Mouse (Mus musculus): ENCODE results near the gene Cox6a2.
"Not testable (repeated sequence)": the region's sequence is repeated elsewhere in the genome, so short reads cannot be mapped to it uniquely, and the experiment has no call there.

The Cox6a2 gene

GRCm38 (mm10) chr7:128231741-128232140 lies 25.6 kb upstream of the Cox6a2 start:
- no peak for DNase-seq

GRCm38 (mm10) chr7:128220936-128221335 lies 14.7 kb upstream of the Cox6a2 start:
- DNase-seq, result no peak

GRCm38 (mm10) chr7:128219952-128220351 lies 13.8 kb upstream of the Cox6a2 start:
- no peak for DNase-seq

GRCm38 (mm10) chr7:128209826-128210225 lies 3.6 kb upstream of the Cox6a2 start:
- no peak for DNase-seq

DNA sequence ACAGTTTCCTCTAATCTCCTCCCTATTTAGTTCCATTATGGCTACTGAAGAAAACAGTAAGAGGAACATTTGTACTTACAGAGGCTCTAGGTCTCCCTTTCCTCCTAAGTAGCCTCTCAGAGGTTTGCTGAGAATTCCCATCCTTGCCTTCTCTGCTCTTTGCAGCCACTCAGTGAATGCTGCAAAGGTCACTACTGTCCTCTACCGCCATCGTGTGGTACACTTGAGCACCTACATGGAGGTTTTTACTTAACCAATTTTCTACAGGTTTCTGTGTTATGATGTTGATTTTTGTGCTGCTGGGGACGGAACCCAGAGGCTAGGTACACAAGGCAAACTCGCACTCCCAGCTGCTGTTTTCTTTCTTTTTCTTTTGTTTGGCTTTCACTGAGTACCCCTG lies 2.0 kb upstream of the Cox6a2 start:
- DNase-seq, result peak; percentile 62

- no peak for DNase-seq
Measured at GRCm38 (mm10) chr7:128205695-128206094, 492 bp downstream of the Cox6a2 start.

- DNase-seq, result no peak
Measured at GRCm38 (mm10) chr7:128204179-128204578, 2.0 kb downstream of the Cox6a2 start.

DNA sequence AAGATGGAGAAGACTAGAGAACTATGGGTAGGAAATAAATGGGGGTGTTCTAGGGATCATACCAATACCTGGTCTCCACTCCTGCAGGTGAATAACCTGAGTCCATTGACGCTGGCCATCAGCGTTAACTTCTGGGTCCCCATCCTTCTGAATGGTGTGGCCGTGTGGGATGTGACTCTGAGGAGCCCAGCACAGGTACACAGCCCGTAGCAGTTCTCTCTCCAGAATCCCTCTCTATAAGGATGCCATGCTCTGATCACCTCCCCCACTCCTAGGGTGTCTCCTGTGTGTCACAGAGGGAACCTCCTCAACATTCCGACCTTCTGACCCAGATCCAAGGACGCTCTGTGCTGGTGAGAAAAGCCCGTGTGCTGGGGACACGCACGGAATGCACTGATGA lies 3.1 kb downstream of the Cox6a2 start:
- DNase-seq, result no peak

DNA sequence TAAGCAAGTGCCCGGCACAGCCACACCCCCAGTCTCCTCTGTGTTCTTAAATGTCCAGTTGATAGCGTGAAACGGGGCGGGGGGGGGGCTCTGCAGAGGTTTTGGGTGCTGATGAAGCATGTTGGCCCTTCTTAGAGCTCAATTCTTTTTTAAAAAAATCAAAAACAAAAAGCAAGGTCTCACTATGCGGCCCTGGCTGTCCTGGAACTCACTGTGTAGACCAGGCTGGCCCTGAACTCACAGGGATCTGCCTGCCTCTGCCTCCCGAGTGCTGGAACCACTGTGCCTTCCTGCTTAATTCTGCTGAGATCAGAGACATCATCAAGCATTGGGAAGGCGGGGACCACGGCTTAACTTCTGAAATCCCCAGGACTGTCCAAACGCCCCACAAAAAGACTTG lies 4.6 kb downstream of the Cox6a2 start:
- no peak for DNase-seq

- peak; percentile 68 for DNase-seq
Measured at GRCm38 (mm10) chr7:128181691-128182090, 24.5 kb downstream of the Cox6a2 start.

GRCm38 (mm10) chr7:128180546-128180945 lies 25.6 kb downstream of the Cox6a2 start:
- DNase-seq, result peak; percentile 57

DNA sequence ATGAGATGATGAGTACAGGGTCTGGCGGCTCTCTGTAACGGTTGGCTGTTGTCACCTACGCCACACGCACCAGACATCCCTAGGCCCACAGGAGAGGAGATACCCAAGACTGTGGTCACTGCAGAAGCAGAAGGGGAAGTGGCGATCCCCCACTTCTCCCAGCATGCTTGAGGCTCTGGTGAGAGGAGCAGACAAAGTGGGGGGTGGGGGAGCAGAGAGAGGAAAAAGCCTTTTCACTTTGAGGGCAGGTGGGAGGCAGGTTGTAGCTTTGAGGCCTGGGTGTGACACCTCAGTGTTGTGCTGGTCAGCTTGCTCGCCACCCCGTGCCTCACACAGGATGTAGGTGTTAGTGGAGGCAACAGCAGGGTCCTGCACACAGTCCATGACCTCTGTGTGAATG lies 26.1 kb downstream of the Cox6a2 start:
- peak; percentile 43 for DNase-seq

DNA sequence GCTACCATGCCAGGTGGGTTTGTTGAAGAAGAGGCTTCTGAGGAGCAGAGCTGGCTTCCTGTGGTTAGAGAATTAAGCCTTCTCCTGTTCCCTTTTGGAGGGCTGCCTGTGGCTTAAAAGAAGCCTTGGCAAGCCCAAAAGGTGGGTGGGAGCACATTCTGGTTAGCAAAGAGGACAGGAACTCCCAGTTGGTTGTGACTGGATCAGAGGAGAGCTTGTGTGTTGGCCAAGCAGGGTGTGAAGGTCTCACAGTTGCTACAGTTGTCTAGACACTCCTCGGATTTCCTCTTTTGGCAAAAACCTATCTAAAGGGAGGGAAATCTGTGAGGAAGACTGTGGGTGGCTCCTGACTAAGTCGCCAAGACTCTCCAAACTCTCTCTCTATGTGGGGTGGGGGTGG lies 27.8 kb downstream of the Cox6a2 start:
- no peak for DNase-seq

- no peak for DNase-seq
Measured at GRCm38 (mm10) chr7:128169996-128170395, 36.2 kb downstream of the Cox6a2 start.

DNA sequence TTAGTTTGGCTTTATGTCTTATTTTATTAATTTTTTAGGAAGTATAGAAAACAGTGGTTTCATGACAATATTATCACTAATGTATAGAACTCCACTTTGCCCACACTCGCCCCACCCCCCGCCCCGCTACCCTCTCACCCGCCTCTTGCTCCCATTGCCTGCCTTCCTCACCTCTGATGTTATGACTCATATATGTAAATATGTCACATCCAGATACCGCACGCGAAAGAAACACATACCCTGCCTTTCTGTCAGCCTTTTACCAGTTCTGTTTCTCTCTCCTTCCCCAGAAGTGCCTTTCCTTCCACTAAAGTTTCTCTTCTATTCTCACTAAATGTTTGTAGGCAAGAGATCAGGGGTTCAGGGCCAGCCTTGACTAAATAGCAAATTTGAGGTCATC lies 39.8 kb downstream of the Cox6a2 start:
- DNase-seq, result no peak

- DNase-seq, result no peak
Measured at GRCm38 (mm10) chr7:128164001-128164400, 42.2 kb downstream of the Cox6a2 start.

GRCm38 (mm10) chr7:128158688-128159354 lies 47.4 kb downstream of the Cox6a2 start:
- DNase-seq, result not testable (repeated sequence)

All from thymus, postnatal 25 days (tissue).